Mouse (Mus musculus): ENCODE measurements around the gene Plekhg5.

DNA sequence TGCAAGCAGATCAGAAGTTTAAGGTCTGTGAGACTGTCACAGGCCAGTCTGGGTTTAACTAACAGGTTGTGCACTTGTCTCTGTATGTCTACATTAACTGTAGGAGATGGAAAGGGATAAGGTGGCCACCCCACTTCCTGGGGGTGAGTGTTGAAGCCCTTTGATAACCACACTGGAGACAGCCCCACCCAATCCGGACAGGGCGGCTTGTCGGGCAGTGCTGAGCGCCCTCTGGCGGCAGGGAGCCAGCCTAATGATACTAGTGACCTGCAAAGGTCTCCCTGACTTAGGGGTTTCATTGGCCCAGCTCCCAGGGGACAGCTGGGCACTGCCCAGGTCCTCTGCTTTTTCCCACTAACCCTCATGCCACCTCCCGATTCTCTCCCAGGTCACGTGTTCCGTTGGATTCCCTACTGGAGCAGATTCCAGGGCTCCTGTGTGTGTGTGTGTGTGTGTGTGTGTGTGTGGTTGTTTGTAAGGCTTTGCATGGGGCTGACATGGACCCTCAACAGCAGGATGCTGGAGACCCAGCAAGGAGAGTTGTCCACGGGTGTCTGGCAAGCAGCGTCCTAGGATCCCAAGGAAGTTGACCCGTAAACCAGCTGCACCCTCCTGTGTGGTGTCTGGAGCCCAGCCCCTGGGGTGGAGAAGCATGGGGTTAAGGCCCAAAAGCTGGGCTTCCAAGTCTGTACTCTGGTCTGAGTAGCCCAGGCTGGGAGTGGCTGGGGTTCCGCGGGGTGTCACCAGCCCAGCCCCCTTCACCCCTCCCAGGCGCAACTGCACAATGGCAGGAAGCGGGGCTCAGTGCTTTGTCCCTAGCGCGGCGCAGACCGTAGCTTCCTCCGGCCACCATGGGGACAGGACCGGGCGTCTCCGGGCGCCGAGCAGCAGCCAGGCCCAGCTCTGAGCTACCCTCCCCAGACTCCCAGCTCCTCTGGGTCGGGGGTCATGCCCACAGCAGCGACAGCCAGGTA, 23.9 kb downstream of the Plekhg5 start:
- TF ChIP-seq CTCF (IDR thresholded peaks at IDR 0.05; ENCODE audit: low read depth) (peak; percentile 70), EP300 (IDR thresholded peaks at IDR 0.05; ENCODE audit: low read depth) (no peak)

All from heart, postnatal 0 days (tissue).